Mouse (Mus musculus) bone marrow macrophage, adult 2 months (primary cell): ENCODE data around the gene Myo10. TPM values are rescaled to one million over a fixed set of nuclear protein-coding genes. Genes with fewer than 3 reads are reported as not detected.

Experiments
- H3K27ac ChIP-seq: 2 replicates; pipeline ENCODE4 v1.5.1; 2012; ENCODE audit warnings: low read depth, low read length; ENCODE audit not compliant: insufficient read depth
- H3K4me1 ChIP-seq: 2 replicates; pipeline ENCODE4 v1.6.1; 2012; ENCODE audit warnings: low read length; ENCODE audit not compliant: control insufficient read depth, insufficient read depth
- H3K4me3 ChIP-seq: 2 replicates; pipeline ENCODE4 v1.5.1; 2012; ENCODE audit warnings: mild to moderate bottlenecking, low read length, moderate library complexity; ENCODE audit not compliant: insufficient read depth
- CTCF ChIP-seq: IDR thresholded peaks from 2 replicates; pipeline ENCODE4 v1.5.1; 2012; ENCODE audit warnings: low read depth, mild to moderate bottlenecking, low read length, moderate library complexity
- POLR2A ChIP-seq: IDR thresholded peaks from 2 replicates; pipeline ENCODE4 v1.6.1; 2012; ENCODE audit warnings: mild to moderate bottlenecking, low read depth, low read length, borderline replicate concordance
- polyA plus RNA-seq: library from polyadenylated mRNA; stranded (reverse); fragments of >200 nt; gene quantifications from 2 replicates; pipeline ENCODE4 v1.2.4, GENCODE M21; 2012; ENCODE audit not compliant: missing spikeins, insufficient read depth, insufficient read length

Gene Myo10
- polyA plus RNA-seq, 1 experiment = 17.2 TPM

- H3K27ac ChIP-seq = no peak overlapping the region
- no peaks in the 10 kb centered on the region for H3K4me1 ChIP-seq
- TF ChIP-seq CTCF = no peak
- TF ChIP-seq POLR2A = no peak
- H3K4me3 ChIP-seq = no peak overlapping the region
Observed at GRCm38 (mm10) chr15:25755536-25755935, 133.2 kb downstream of the Myo10 start.

- TF ChIP-seq POLR2A (no peak), CTCF (no peak)
- Histone ChIP-seq H3K4me1 (no peaks in the 10 kb centered on the region), H3K27ac (no peak overlapping the region), H3K4me3 (no peak overlapping the region)
Observed at GRCm38 (mm10) chr15:25756072-25756471, 133.7 kb downstream of the Myo10 start.

- no peak for TF ChIP-seq POLR2A
- no peak for TF ChIP-seq CTCF
Observed at GRCm38 (mm10) chr15:25758037-25758436, 135.7 kb downstream of the Myo10 start.

GRCm38 (mm10) chr15:25758500-25759086, 136.3 kb downstream of the Myo10 start:
- H3K4me3 ChIP-seq = no peak overlapping the region
- TF ChIP-seq CTCF (no peak), POLR2A (no peak)
- H3K27ac ChIP-seq = no peak overlapping the region
- H3K4me1 ChIP-seq = no peaks in the 10 kb centered on the region

More at GRCm38 (mm10) chr15:25758037-25758436, 135.7 kb downstream of the Myo10 start:
- Histone ChIP-seq H3K4me3 (no peak overlapping the region), H3K27ac (no peak overlapping the region), H3K4me1 (no peaks in the 10 kb centered on the region)

- peaks cover 13% of the 10 kb centered on the region for H3K4me1 ChIP-seq
- TF ChIP-seq POLR2A (no peak), CTCF (no peak)
- H3K4me3 ChIP-seq = no peak overlapping the region
- H3K27ac ChIP-seq = no peak overlapping the region
Observed at GRCm38 (mm10) chr15:25760304-25760703, 138.0 kb downstream of the Myo10 start.

GRCm38 (mm10) chr15:25761049-25761448, 138.7 kb downstream of the Myo10 start:
- H3K4me1 ChIP-seq = peaks cover 13% of the 10 kb centered on the region
- no peak overlapping the region for H3K27ac ChIP-seq
- H3K4me3 ChIP-seq = no peak overlapping the region
- TF ChIP-seq POLR2A (no peak), CTCF (no peak)

- H3K4me3 ChIP-seq = no peak overlapping the region
- H3K27ac ChIP-seq = no peak overlapping the region
- peaks cover 13% of the 10 kb centered on the region for H3K4me1 ChIP-seq
- TF ChIP-seq CTCF = no peak
- no peak for TF ChIP-seq POLR2A
Observed at GRCm38 (mm10) chr15:25761800-25762211, 139.5 kb downstream of the Myo10 start.

GRCm38 (mm10) chr15:25762306-25762705, 140.0 kb downstream of the Myo10 start:
- H3K4me3 ChIP-seq = no peak overlapping the region
- no peak for TF ChIP-seq CTCF
- no peak for TF ChIP-seq POLR2A
- H3K27ac ChIP-seq = no peak overlapping the region
- H3K4me1 ChIP-seq = peaks cover 14% of the 10 kb centered on the region

GRCm38 (mm10) chr15:25763106-25763505, 140.8 kb downstream of the Myo10 start:
- TF ChIP-seq CTCF (no peak), POLR2A (no peak)
- H3K4me3 ChIP-seq = no peak overlapping the region

GRCm38 (mm10) chr15:25764653-25765352, 142.5 kb downstream of the Myo10 start:
- TF ChIP-seq CTCF (no peak), POLR2A (no peak)
- Histone ChIP-seq H3K27ac (0 out of 2 replicates have a peak overlapping the region, but pooled peaks have one; percentile 16), H3K4me3 (no peak overlapping the region), H3K4me1 (peaks cover 20% of the 10 kb centered on the region)

More at GRCm38 (mm10) chr15:25763106-25763505, 140.8 kb downstream of the Myo10 start:
- Histone ChIP-seq H3K27ac (no peak overlapping the region), H3K4me1 (peaks cover 20% of the 10 kb centered on the region)
